Mouse (Mus musculus): ENCODE data around the gene Cavin1. TPM values are rescaled to one million over a fixed set of nuclear protein-coding genes. Genes with fewer than 3 reads are reported as not detected.

The Cavin1 gene
- total RNA-seq, 2 experiments from 2014 or later, result 192 to 214 TPM

DNA sequence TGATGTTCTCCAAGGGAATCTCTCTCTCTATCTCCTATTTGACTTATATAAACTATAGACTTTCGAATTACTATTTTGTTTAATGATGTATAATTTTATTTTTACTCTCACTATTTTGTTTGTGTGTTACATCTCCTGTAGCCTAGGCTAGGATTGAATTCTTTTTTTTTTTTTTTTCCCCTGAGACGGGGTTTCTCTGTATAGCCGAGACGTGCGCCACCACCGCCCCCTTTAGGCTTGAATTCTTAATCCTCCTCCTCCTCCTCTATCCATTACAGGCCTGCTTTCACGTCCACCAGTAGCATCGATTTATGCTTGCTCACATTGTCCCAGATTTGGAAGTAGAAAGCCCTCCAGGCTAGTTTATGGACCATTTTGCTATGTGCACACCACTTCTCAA, 11.4 kb upstream of the Cavin1 start:
- no peak for DNase-seq

GRCm38 (mm10) chr11:100981236-100981635, 10.5 kb upstream of the Cavin1 start:
- DNase-seq, result no peak

DNA sequence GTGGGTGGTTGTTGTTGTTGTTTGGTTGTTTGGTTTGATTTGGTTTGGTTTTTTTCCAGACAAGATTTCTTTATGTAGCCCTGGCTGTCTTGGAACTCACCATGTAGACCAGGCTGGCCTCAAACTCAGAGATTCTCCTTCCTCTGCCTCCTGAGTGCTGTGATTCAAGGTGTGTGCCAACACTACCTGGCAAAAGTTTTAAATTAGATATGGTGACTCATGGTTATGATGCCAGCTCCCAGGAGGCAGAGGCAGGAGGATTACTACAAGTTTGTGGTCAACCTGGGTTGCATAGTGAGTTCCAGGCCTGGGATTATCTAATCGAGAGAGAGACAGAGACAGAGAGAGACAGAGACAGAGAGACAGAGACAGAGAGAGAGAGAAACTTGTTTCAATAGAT, 9.8 kb upstream of the Cavin1 start:
- no peak for DNase-seq

- DNase-seq, result peak; percentile 76 to 86
Observed at GRCm38 (mm10) chr11:100979887-100980286, 9.2 kb upstream of the Cavin1 start.

DNA sequence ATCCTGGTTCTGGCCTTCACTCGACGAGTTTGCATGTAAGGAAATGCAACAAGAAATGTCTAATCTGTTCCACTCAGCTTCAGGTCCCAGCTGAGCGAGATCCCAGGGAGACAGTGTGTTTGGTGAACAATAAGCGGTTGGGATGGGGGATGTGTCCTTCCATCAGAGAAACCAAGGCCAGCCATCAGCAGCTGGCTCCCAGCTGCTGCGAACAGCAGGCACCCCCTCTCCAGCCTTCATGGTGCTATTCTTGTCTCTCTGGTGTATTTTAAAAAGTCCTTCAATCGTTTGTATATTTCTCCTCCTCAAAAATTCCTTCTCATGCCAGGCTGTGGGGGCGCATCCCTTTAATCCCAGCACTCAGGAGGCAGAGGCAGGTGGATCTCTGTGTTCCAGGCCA, 4.6 kb upstream of the Cavin1 start:
- DNase-seq, result peak in 1 of 2 experiments; percentile 45

GRCm38 (mm10) chr11:100974381-100974970, 3.8 kb upstream of the Cavin1 start:
- peak; percentile 61 to 78 for DNase-seq

- no peak for DNase-seq
Observed at GRCm38 (mm10) chr11:100973245-100973644, 2.6 kb upstream of the Cavin1 start.

DNA sequence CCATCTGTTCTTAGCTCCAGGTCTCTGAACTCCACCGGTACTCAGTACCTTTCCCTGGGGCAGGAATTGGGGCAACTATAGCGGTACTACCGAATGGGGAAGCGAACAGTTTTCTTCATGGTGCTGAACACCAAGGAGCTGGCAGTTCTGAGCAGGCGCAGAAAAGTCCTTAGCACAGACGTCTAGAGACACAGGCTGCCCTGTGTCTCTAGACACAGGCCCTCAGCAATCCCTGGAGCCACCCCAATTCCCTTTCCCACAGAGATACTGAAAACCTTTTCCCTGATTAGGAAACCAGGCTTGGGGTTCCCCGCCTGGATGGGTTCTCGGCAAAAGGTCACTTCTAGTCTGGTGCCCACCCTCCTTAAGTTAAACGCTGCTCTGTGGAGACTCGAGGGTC, 768 bp upstream of the Cavin1 start:
- no peak for DNase-seq

- peak; percentile 84 to 89 for DNase-seq
Observed at GRCm38 (mm10) chr11:100969744-100970556, 737 bp downstream of the Cavin1 start.

GRCm38 (mm10) chr11:100969189-100969743, 1.4 kb downstream of the Cavin1 start:
- peak in 1 of 2 experiments; percentile 57 for DNase-seq

- DNase-seq, result peak in 1 of 2 experiments; percentile 40
Observed at GRCm38 (mm10) chr11:100968501-100968900, 2.2 kb downstream of the Cavin1 start.

- DNase-seq, result peak in 1 of 2 experiments; percentile 38
Observed at GRCm38 (mm10) chr11:100967881-100968420, 2.7 kb downstream of the Cavin1 start.

- DNase-seq, result peak; percentile 53 to 61
Observed at GRCm38 (mm10) chr11:100967376-100967775, 3.3 kb downstream of the Cavin1 start.

DNA sequence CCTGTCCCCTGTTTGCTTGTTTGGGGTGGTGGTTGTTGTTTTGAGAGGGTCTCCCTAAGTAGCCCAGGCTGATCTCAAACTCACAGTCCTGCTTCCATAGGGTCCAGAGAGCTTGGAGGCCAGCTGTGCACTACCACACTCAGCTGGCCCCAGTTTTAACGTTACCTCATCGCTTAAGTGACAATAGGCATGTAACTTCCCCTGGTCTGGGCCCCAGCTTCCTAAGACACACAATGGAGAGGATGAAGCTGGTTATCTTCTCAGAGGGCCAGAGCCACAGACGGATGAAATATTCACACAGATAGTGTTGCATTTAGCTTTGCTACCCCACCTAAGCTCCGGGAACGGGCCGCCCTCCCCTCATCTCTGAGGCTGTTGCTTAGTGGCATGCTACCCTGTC, 4.9 kb downstream of the Cavin1 start:
- peak; percentile 44 to 47 for DNase-seq

DNA sequence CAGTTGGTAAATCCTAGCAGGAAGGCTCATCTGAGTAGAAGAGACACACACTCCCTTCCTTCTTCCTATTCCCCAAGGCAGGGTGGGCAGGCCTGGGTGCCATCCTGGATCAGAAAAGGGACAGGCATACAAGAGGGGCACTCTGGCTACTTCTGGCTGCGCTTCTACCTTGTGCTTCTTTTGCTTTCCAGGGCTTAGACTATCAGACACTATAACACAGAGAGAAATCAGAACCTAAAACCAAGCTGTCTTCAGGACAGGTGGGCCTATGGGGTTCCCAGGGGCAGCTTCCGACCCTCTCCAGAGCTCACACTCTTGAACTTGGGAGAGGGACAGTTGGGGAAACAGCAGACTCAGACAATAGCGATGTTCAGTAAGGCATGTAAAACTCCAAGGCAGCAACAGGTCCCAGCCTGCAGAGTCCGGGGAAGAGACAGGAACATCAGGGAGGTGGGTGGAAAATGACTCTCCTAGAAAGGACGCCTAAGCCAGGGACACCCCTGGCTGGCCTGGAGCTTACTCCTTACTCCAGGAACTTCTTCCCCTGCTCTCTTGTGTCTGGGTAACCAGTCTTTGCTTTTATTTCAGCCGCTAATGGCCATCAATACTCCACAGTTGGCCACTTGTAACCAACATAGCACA, 5.7 kb downstream of the Cavin1 start:
- peak in 1 of 2 experiments; percentile 36 for DNase-seq

GRCm38 (mm10) chr11:100964180-100964579, 6.5 kb downstream of the Cavin1 start:
- DNase-seq, result peak; percentile 40 to 42

GRCm38 (mm10) chr11:100963647-100964046, 7.0 kb downstream of the Cavin1 start:
- DNase-seq, result peak; percentile 77 to 87

DNA sequence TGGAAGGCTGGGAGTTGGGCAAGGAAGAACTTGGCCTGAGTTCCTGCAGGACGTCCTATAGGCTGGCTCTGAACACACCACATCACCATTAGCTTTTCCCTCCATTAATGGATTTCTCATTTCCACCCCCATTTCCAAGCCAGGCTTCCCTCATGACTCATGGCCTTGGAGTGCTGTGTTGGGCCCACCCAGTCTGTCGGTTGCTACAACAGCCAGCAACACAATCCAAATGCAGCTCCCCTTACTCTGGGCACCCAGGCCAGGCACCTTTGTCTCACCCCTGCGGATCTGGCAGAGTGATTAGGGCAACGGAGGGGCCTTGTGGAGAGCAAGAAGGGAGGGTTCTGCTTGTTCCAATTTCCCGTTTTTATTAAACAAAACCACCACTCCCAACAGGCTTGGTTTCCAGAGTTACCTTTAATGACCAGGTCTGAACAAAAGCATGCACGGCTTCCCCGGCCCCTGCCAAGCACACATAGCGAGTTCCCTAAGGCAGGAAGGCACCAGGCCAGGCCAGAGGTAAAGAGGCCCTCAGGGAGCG, 8.2 kb downstream of the Cavin1 start:
- peak; percentile 81 to 91 for DNase-seq

- peak; percentile 90 to 92 for DNase-seq
Observed at GRCm38 (mm10) chr11:100960540-100960939, 10.1 kb downstream of the Cavin1 start.

- peak; percentile 66 to 68 for DNase-seq
Observed at GRCm38 (mm10) chr11:100959826-100960225, 10.9 kb downstream of the Cavin1 start.

GRCm38 (mm10) chr11:100959464-100959810, 11.2 kb downstream of the Cavin1 start:
- DNase-seq, result peak; percentile 81 to 89

All from heart, adult 18-20 months (tissue).